Mouse (Mus musculus) common myeloid progenitor, adult 5-6 weeks (primary cell): ENCODE data around the gene Drc7. TPM values are rescaled to one million over a fixed set of nuclear protein-coding genes. Genes with fewer than 3 reads are reported as not detected.
"Not testable (repeated sequence)": the region's sequence is repeated elsewhere in the genome, so short reads cannot be mapped to it uniquely, and the experiment has no call there.

Experiments
- ATAC-seq: replicated peaks from 2 replicates; pipeline ENCODE4 v1.8.0; 2016; ENCODE audit warnings: low read depth, mild to moderate bottlenecking, moderate TSS enrichment, inconsistent platforms; ENCODE audit not compliant: poor library complexity, severe bottlenecking
- total RNA-seq: library from RNA; stranded (forward); fragments of 200-1000, 187-1606 nt; gene quantifications from 2 replicates; pipeline ENCODE4 v1.2.3, GENCODE M21; 2017

Gene Drc7
- 8.4 and 9.8 TPM in 2 replicates for total RNA-seq

GRCm38 (mm10) chr8:95054927-95055510 lies at the start of gene Drc7:
Drc7 (plus strand) TSS chr8:95055103.
- peak; percentile 48 for ATAC-seq

- ATAC-seq, result peak; percentile 64
Observed at GRCm38 (mm10) chr8:95012442-95012919, 42.4 kb upstream of the Drc7 start.

- ATAC-seq, result no peak
Observed at GRCm38 (mm10) chr8:95015866-95016265, 39.0 kb upstream of the Drc7 start.

- ATAC-seq, result no peak
Observed at GRCm38 (mm10) chr8:95016684-95017083, 38.2 kb upstream of the Drc7 start.

GRCm38 (mm10) chr8:95017451-95017850 lies 37.5 kb upstream of the Drc7 start, which contains the start of gene Adgrg3:
Adgrg3 (plus strand) TSS chr8:95017692.
- ATAC-seq, result no peak

- ATAC-seq, result no peak
Observed at GRCm38 (mm10) chr8:95017969-95018635, 36.8 kb upstream of the Drc7 start.

GRCm38 (mm10) chr8:95020293-95020777 lies 34.6 kb upstream of the Drc7 start:
- ATAC-seq, result peak; percentile 68

GRCm38 (mm10) chr8:95020821-95021220 lies 34.1 kb upstream of the Drc7 start:
- ATAC-seq, result no peak; the same call in 1 of the 2 replicates

- no peak for ATAC-seq
Observed at GRCm38 (mm10) chr8:95023201-95023600, 31.7 kb upstream of the Drc7 start.

GRCm38 (mm10) chr8:95024387-95024786 lies 30.5 kb upstream of the Drc7 start:
- no peak for ATAC-seq

GRCm38 (mm10) chr8:95025421-95025820 lies 29.5 kb upstream of the Drc7 start:
- no peak for ATAC-seq

- ATAC-seq, result not testable (repeated sequence)
Observed at GRCm38 (mm10) chr8:95028391-95028790, 26.5 kb upstream of the Drc7 start.

- peak; percentile 87 for ATAC-seq
Observed at GRCm38 (mm10) chr8:95037106-95037925, 17.6 kb upstream of the Drc7 start.

GRCm38 (mm10) chr8:95041883-95042784 lies 12.8 kb upstream of the Drc7 start:
- no peak for ATAC-seq

- ATAC-seq, result no peak
Observed at GRCm38 (mm10) chr8:95044811-95045210, 10.1 kb upstream of the Drc7 start.

- ATAC-seq, result peak; percentile 91
Observed at GRCm38 (mm10) chr8:95046982-95047381, 7.9 kb upstream of the Drc7 start.

GRCm38 (mm10) chr8:95047884-95048680 lies 6.8 kb upstream of the Drc7 start:
- ATAC-seq, result no peak

- peak; percentile 52; the same call in 1 of the 2 replicates for ATAC-seq
Observed at GRCm38 (mm10) chr8:95049636-95050035, 5.3 kb upstream of the Drc7 start.

- ATAC-seq, result no peak
Observed at GRCm38 (mm10) chr8:95054438-95054837, 465 bp upstream of the Drc7 start.
